Mouse (Mus musculus): ENCODE measurements around the gene Pdcl3. TPM values are rescaled to one million over a fixed set of nuclear protein-coding genes. Genes with fewer than 3 reads are reported as not detected.
A peak's percentile ranks its signal among the peaks of the same experiment; 100 is the strongest.

Gene Pdcl3
- polyA plus RNA-seq (2015; fragmentation: Nextera tagmentation; extraction: Ambion mirVana) = 173 and 175 TPM in 2 replicates

DNA sequence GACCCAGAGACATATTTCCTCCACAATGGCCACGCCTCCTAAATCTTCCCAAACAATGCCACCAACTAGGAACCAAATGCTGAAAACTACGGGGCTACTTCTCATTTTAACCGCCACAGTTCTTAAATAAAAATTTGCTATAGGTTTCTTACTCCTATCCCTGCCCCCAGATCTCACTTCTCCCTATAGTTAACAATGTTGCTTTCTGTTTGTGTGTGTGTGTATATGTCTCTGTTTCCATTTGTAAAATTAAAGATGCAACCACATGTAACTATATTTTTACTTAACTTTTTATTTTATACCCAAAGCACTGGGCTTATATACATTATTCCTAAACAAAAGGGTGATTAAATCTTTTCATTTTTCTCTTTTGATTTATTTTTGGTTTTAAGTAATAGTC, at the start of gene Pdcl3:
Gene Pdcl3 (plus strand): TSS at position 301 of the 400 bp plus-strand sequence.
- no peak for ATAC-seq (ENCODE audit: insufficient number of reproducible peaks, insufficient read depth, low FRiP score, low TSS enrichment, low read depth)
- Histone ChIP-seq H3K9me3 (no peaks in the 10 kb centered on the region), H3K27ac (no peak within 1 kb of the TSS), H3K36me3 (no peaks in the 10 kb centered on the region), H3K27me3 (no peaks in the 10 kb centered on the region), H3K4me1 (peaks cover 17% of the 10 kb centered on the region), H3K4me2 (no peak within 1 kb of the TSS), H3K9ac (no peak within 1 kb of the TSS), H3K4me3 (no peak within 1 kb of the TSS)
- WGBS = 86% methylated on average over 3 of the region's 3 CpGs

DNA sequence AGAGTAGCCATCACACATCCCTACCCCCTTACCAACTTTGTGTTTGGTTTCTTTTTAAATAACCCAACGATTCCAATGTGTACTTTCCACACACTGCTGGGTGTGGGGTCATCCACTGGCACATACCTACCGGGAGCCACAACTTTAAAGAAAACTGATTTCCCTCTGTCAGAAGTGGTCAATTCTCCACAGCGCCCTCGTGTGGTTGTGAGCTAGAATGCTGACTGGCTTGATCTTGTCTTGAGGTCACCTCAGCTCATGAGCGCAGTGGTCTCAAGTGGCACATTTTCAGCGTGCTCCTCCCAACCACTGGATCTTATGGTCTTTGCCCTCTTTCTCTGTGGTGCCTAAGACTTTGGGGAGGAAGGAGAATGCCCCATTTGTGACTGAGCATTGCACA, 48.6 kb upstream of the Pdcl3 start:
- Histone ChIP-seq H3K27me3 (no peaks in the 10 kb centered on the region; the same call in 1 of the 2 replicates), H3K9me3 (no peaks in the 10 kb centered on the region), H3K4me3 (no peak overlapping the region), H3K36me3 (no peaks in the 10 kb centered on the region), H3K4me1 (no peaks in the 10 kb centered on the region), H3K4me2 (no peak overlapping the region), H3K27ac (no peak overlapping the region), H3K9ac (no peak overlapping the region)
- no peak for ATAC-seq (ENCODE audit: insufficient number of reproducible peaks, insufficient read depth, low FRiP score, low TSS enrichment, low read depth)
- WGBS = 25% methylated on average over 6 of the region's 6 CpGs

DNA sequence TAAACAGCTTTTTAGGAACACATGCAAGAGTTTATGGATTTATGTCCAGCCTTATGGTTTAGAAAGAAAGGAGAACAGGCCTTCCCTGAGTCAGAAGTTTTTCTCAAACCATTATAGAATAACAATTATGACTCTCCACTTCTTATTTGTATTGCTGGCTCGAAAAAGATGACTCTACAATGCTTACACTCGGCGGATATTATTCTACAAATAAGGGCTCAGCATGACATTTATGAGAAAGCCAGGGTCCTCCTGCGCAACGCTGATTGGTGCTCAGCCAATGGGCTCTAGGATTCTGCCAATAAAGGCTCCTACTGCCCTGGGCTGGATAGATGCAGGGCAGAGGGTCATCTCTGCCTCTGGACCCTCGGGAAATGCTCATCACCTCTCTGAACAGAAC, 46.6 kb upstream of the Pdcl3 start, which contains the start of gene Nms:
Gene Nms (plus strand): TSS at position 301 of the 400 bp plus-strand sequence.
- Histone ChIP-seq H3K4me3 (no peak within 1 kb of the TSS), H3K9ac (no peak within 1 kb of the TSS), H3K36me3 (no peaks in the 10 kb centered on the region), H3K9me3 (no peaks in the 10 kb centered on the region), H3K4me1 (no peaks in the 10 kb centered on the region), H3K4me2 (no peak within 1 kb of the TSS), H3K27me3 (no peaks in the 10 kb centered on the region; the same call in 1 of the 2 replicates), H3K27ac (no peak within 1 kb of the TSS)
- no peak for ATAC-seq (ENCODE audit: insufficient number of reproducible peaks, insufficient read depth, low FRiP score, low TSS enrichment, low read depth)
- WGBS = 82% methylated on average over 6 of the region's 6 CpGs

DNA sequence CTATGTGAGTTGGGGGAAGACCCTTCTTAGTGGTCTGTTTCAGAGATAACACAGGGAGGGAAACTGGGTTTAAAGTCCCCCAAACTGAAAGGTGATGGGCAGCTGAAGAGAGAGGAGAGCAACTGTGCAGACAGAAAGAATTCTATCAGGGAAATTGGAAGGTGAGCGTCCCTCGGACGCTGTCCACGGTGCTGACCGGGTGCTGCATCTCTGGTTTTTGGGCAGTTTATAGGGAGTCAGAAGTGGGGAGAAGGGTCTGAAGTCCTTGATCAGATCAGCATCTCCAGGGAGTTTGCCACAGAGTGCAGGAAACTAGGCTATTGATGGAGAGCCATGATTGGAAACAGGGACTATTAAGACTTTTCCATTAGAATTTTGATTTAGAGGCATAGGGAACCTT, 45.8 kb upstream of the Pdcl3 start:
- no peaks in the 10 kb centered on the region; the same call in 1 of the 2 replicates for H3K27me3 ChIP-seq
- H3K4me1 ChIP-seq = no peaks in the 10 kb centered on the region
- ATAC-seq (ENCODE audit: insufficient number of reproducible peaks, insufficient read depth, low FRiP score, low TSS enrichment, low read depth) = no peak
- H3K9ac ChIP-seq = no peak overlapping the region
- H3K4me3 ChIP-seq = no peak overlapping the region
- no peak overlapping the region for H3K27ac ChIP-seq
- no peaks in the 10 kb centered on the region for H3K36me3 ChIP-seq
- 0% methylated on average over 5 of the region's 5 CpGs for WGBS
- H3K9me3 ChIP-seq = no peaks in the 10 kb centered on the region
- no peak overlapping the region for H3K4me2 ChIP-seq

DNA sequence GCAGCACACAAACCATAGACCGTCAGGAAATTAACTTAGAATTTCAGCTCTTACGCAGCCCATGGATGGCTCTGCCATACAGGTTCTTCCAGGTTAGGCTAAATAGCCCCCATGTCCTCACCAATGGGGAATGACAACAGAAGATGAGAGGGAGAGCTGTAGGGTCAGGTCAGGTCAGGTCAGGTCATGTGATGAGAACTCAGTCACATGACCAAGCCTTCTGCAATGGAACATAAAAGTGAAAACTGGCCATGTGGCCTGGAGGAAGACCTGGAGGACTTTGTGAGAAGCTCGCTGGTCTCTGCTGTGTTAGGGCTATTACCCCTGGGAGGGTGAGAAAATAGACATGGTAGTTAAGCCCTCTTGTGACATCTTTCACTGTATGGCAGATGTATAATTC, 29.0 kb upstream of the Pdcl3 start:
- ATAC-seq (ENCODE audit: insufficient number of reproducible peaks, insufficient read depth, low FRiP score, low TSS enrichment, low read depth) = no peak
- H3K27me3 ChIP-seq = no peaks in the 10 kb centered on the region
- no peak overlapping the region for H3K9ac ChIP-seq
- WGBS = 88% methylated on average over 3 of the region's 3 CpGs
- no peak overlapping the region for H3K4me2 ChIP-seq
- H3K36me3 ChIP-seq = no peaks in the 10 kb centered on the region
- no peak overlapping the region for H3K4me3 ChIP-seq
- no peaks in the 10 kb centered on the region for H3K9me3 ChIP-seq
- H3K4me1 ChIP-seq = no peaks in the 10 kb centered on the region
- H3K27ac ChIP-seq = no peak overlapping the region

DNA sequence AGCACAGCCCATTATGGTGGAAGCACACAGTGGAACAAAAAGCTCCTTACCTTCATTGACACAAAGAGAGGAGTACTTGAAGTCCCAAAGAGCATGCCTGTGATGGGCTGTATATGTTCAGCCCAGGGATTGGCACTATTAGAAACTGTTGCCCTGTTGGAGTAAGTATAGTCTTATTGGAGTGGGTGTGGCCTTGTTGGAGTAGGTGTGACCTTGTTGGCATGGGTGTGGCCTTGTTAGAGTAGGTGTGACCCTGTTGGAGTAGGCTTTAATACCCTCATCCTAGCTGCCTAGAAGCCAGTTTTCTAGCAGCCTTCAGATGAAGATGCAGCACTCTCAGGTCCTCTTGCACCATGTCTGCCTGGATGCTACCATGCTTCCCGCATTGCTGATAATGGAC, 16.3 kb upstream of the Pdcl3 start:
- no peak overlapping the region for H3K27ac ChIP-seq

DNA sequence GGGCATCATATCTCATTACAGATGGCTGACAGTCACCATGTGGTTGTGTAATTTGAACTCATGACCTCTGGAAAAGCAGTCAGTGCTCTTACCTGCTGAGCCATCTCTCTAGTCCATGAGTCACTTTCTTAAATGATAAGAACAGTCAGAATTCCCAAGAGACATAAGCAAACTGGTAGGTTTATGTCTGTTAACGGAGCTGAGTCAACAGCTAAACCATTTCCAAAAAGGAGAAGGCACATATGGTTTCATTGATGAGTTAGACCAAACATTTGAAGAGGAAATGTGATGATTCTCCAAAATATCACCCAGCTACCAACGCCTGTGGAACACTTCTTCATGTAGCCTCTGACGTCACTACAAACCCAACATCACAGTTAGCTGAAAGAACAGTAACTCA, 13.7 kb upstream of the Pdcl3 start:
- 78% methylated on average over 3 of the region's 3 CpGs for WGBS
- H3K9me3 ChIP-seq = no peaks in the 10 kb centered on the region

More for the DNA sequence above, 16.3 kb upstream of the Pdcl3 start:
- 0 out of 2 replicates have a peak, but pooled peaks cover 2% of the 10 kb centered on the region for H3K27me3 ChIP-seq
- H3K4me3 ChIP-seq = no peak overlapping the region
- no peaks in the 10 kb centered on the region for H3K4me1 ChIP-seq
- 81% methylated on average over 1 of the region's 1 CpGs for WGBS
- H3K36me3 ChIP-seq = no peaks in the 10 kb centered on the region
- no peaks in the 10 kb centered on the region for H3K9me3 ChIP-seq
- no peak overlapping the region for H3K4me2 ChIP-seq
- no peak for ATAC-seq (ENCODE audit: insufficient number of reproducible peaks, insufficient read depth, low FRiP score, low TSS enrichment, low read depth)
- no peak overlapping the region for H3K9ac ChIP-seq

DNA sequence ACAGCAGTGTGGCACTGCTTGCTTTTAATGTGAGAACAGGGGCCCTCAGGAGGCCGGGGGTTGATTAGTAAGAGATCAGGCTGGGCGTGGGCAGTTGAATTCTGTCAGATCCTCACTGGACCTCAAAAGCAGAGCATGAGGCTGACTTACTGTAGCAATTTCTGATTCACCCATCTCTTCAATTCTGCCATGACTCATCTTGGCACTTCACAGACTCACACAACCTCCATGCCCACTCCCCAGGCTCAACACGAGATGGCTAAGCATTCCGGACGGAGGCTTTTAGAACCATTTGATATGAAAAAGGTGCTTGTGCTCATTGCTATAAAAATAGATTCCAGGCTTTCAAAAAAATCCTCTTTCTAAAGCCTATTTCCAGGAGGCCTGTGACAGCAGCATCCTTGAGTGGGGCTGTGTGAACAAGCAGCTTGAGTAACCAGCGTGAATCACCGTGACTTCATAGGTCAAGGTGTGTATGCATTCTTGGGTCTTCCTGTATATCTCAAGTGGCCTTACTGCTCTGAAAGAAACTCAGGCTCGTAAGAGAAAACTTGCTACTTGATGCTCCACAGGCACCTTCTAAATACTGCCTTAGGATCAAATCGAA, 12.3 kb upstream of the Pdcl3 start:
- Histone ChIP-seq H3K4me2 (no peak overlapping the region), H3K4me3 (no peak overlapping the region), H3K36me3 (no peaks in the 10 kb centered on the region), H3K27ac (no peak overlapping the region), H3K27me3 (no peaks in the 10 kb centered on the region), H3K9me3 (no peaks in the 10 kb centered on the region), H3K4me1 (no peaks in the 10 kb centered on the region), H3K9ac (no peak overlapping the region)
- 82% methylated on average over 9 of the region's 9 CpGs for WGBS
- no peak for ATAC-seq (ENCODE audit: insufficient number of reproducible peaks, insufficient read depth, low FRiP score, low TSS enrichment, low read depth)

More for the DNA sequence above, 13.7 kb upstream of the Pdcl3 start:
- Histone ChIP-seq H3K9ac (no peak overlapping the region), H3K4me3 (no peak overlapping the region), H3K27me3 (0 out of 2 replicates have a peak, but pooled peaks cover 2% of the 10 kb centered on the region), H3K36me3 (no peaks in the 10 kb centered on the region), H3K4me2 (no peak overlapping the region), H3K27ac (no peak overlapping the region), H3K4me1 (no peaks in the 10 kb centered on the region)
- ATAC-seq (ENCODE audit: insufficient number of reproducible peaks, insufficient read depth, low FRiP score, low TSS enrichment, low read depth) = no peak

DNA sequence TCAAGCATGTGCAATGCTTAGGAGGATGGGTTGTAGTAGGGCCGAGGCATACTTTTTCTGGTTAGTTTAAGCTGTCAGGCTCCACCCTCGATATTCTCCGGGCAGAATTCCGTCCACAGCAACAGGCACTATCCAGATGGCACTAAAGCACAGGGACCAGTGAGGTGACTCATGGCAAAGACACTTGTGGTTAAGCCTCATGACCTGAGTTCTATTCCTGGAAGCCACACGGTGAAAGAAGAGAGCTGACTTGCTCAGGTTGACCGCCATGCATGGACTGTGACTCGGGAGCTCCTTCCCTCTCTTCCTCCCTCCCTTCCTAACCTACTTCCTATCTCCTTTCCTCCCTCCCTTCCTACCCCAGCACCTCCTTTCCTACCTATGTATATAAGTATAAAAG, 5.5 kb upstream of the Pdcl3 start:
- H3K4me2 ChIP-seq = no peak overlapping the region
- ATAC-seq (ENCODE audit: insufficient number of reproducible peaks, insufficient read depth, low FRiP score, low TSS enrichment, low read depth) = no peak
- H3K36me3 ChIP-seq = no peaks in the 10 kb centered on the region
- no peaks in the 10 kb centered on the region for H3K4me1 ChIP-seq
- H3K4me3 ChIP-seq = no peak overlapping the region
- no peak overlapping the region for H3K9ac ChIP-seq
- no peak overlapping the region for H3K27ac ChIP-seq
- H3K9me3 ChIP-seq = no peaks in the 10 kb centered on the region
- no peaks in the 10 kb centered on the region for H3K27me3 ChIP-seq
- WGBS = 78% methylated on average over 7 of the region's 7 CpGs

DNA sequence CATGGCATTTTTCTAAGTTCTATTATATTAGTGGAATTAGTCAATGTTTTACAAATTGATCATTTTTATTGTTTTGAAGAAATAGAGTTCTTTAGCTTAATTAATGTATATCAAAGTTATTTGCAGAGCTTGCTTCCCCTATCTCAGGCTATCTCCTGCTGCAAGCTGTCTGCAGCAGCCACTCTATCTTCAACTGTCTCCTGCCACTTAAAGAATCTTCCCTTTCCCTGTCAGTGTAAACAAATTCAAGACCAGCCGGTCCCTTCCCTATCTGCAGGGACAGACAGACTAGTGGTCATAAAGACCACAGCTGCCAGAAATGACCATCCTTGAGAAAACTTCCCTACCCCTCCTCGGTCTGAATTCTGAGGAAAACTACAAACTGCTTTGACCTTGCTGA, 1.5 kb upstream of the Pdcl3 start:
- Histone ChIP-seq H3K36me3 (no peaks in the 10 kb centered on the region), H3K9ac (no peak overlapping the region)
- WGBS = 75% methylated on average over 2 of the region's 2 CpGs

DNA sequence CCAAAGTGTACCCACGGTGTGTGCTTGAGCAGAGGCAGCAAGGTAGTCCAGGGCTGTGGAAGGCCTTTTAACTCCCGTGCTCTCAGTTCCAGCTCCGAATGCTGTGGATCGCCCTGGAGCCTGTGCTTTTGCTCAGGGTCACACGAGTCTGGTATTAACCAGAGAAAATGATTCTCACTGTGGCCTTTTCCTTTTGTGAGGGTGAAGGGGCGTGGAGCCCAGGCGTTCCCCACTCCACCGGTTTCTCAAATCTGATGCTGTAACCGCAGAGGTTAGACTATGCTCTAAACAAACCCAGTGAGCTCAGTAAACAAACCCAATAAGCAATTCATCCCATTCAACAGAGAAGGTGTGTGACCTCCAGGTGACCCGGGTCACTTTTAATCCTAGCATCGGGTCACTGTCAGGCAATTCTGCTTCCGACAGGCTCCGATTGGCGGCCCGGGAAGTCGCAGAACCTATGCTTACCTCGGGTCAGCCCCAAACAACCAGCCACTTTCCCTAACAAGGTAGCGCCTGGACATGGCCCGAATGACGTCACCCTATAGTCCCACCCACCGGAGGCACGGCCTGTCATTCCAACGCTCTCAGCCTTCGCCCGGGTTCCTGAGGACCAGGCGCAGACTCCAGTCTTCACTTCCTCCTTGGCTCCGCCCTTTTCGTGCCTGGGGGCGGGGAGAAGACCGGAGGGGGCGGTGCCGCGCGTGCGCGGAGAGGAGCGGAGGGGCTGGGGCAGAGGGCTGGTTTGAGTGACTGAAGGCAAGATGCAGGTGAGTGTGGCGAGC, 1.9 kb downstream of the Pdcl3 start:
- peak; percentile 93 for ATAC-seq (ENCODE audit: insufficient number of reproducible peaks, insufficient read depth, low FRiP score, low TSS enrichment, low read depth)
- H3K4me3 ChIP-seq = peak overlapping the region; percentile 79
- H3K9me3 ChIP-seq = no peaks in the 10 kb centered on the region
- peak overlapping the region; percentile 87 for H3K9ac ChIP-seq
- no peaks in the 10 kb centered on the region for H3K27me3 ChIP-seq
- peak overlapping the region; percentile 89 for H3K4me2 ChIP-seq
- peak overlapping the region; percentile 83 for H3K27ac ChIP-seq
- peaks cover 12% of the 10 kb centered on the region for H3K36me3 ChIP-seq
- peaks cover 21% of the 10 kb centered on the region for H3K4me1 ChIP-seq
- 6% methylated on average over 38 of the region's 38 CpGs for WGBS

More for the DNA sequence above, 1.5 kb upstream of the Pdcl3 start:
- H3K4me3 ChIP-seq = no peak overlapping the region
- peaks cover 12% of the 10 kb centered on the region for H3K4me1 ChIP-seq
- H3K27me3 ChIP-seq = no peaks in the 10 kb centered on the region
- no peak for ATAC-seq (ENCODE audit: insufficient number of reproducible peaks, insufficient read depth, low FRiP score, low TSS enrichment, low read depth)
- H3K4me2 ChIP-seq = no peak overlapping the region
- no peak overlapping the region for H3K27ac ChIP-seq
- no peaks in the 10 kb centered on the region for H3K9me3 ChIP-seq

DNA sequence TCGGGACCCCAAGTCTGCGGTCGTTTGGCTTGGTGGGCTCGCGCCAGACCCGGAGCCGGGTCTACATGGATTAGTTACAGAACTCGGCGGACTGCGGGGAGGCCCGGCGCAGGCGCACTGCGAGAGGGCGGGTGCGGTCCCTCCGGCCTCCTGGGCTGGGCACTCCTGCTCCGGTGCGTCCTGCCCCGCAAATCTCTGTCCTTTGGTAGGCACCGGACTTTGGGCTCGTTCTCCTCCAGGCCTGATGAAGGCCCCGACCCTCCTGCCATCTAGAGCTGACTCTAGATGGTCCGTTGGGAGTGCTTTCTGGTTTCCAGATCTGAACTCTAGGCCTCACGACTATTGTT, 2.4 kb downstream of the Pdcl3 start:
- H3K9ac ChIP-seq = peak overlapping the region; percentile 87
- WGBS = under 1% methylated on average over 25 of the region's 25 CpGs
- H3K4me3 ChIP-seq = peak overlapping the region; percentile 79
- H3K4me2 ChIP-seq = peak overlapping the region; percentile 89
- ATAC-seq (ENCODE audit: insufficient number of reproducible peaks, insufficient read depth, low FRiP score, low TSS enrichment, low read depth) = peak; percentile 76; the same call in 1 of the 2 replicates
- H3K9me3 ChIP-seq = no peaks in the 10 kb centered on the region
- peaks cover 24% of the 10 kb centered on the region for H3K4me1 ChIP-seq
- H3K27ac ChIP-seq = peak overlapping the region; percentile 83
- H3K27me3 ChIP-seq = no peaks in the 10 kb centered on the region
- H3K36me3 ChIP-seq = peaks cover 18% of the 10 kb centered on the region
